In genomic region chr16:30193294-30194261, GRCm38 (mm10) we compare ENCODE assay signal across 8 mouse cellular contexts.
DNase-seq lines count a peak whose midpoint lies in the region; ATAC-seq lines count a peak whose summit lies in the region.

No protein-coding gene starts in this region.

- 53% methylated on average over 8 of the region's 8 CpGs for WGBS in forebrain, embryonic 13.5 days
- WGBS in forebrain, embryonic 12.5 days, result 57% methylated on average over 8 of the region's 8 CpGs
- 46% methylated on average over 8 of the region's 8 CpGs for WGBS in forebrain, embryonic 15.5 days
- 52% methylated on average over 8 of the region's 8 CpGs for WGBS in intestine, embryonic 16.5 days

- H3K4me3 ChIP-seq in forebrain, embryonic 13.5 days, result no peak overlapping the region
- no peak overlapping the region for H3K4me3 ChIP-seq in forebrain, embryonic 12.5 days (replicated peaks)
- H3K4me3 ChIP-seq in forebrain, embryonic 15.5 days, result no peak overlapping the region
- H3K4me3 ChIP-seq in intestine, embryonic 16.5 days (ENCODE audit: low read length), result no peak overlapping the region

- no peak overlapping the region for H3K9ac ChIP-seq in forebrain, embryonic 13.5 days
- H3K9ac ChIP-seq in forebrain, embryonic 12.5 days, result no peak overlapping the region
- H3K9ac ChIP-seq in forebrain, embryonic 15.5 days (replicated peaks), result no peak overlapping the region
- H3K9ac ChIP-seq in intestine, embryonic 16.5 days (ENCODE audit: low read depth, low read length), result no peak overlapping the region; the same call in 1 of the 2 replicates

- H3K27me3 ChIP-seq in forebrain, embryonic 13.5 days, result peaks cover 21% of the 10 kb centered on the region
- peaks cover 71% of the 10 kb centered on the region for H3K27me3 ChIP-seq in forebrain, embryonic 12.5 days
- no peaks in the 10 kb centered on the region for H3K27me3 ChIP-seq in forebrain, embryonic 15.5 days
- no peaks in the 10 kb centered on the region for H3K27me3 ChIP-seq in intestine, embryonic 16.5 days (replicated peaks; ENCODE audit: control insufficient read depth, insufficient read depth, low read length)

- peak; percentile 76 for ATAC-seq in forebrain, embryonic 13.5 days
- ATAC-seq in forebrain, embryonic 12.5 days (ENCODE audit: low FRiP score), result no peak
- ATAC-seq in forebrain, embryonic 15.5 days (replicated peaks), result peak; percentile 70
- peak; percentile 59; the same call in 1 of the 2 replicates for ATAC-seq in intestine, embryonic 16.5 days

- H3K4me1 ChIP-seq in forebrain, embryonic 13.5 days, result peaks cover 17% of the 10 kb centered on the region
- peaks cover 10% of the 10 kb centered on the region for H3K4me1 ChIP-seq in forebrain, embryonic 12.5 days
- H3K4me1 ChIP-seq in forebrain, embryonic 15.5 days, result peaks cover 15% of the 10 kb centered on the region
- peaks cover 27% of the 10 kb centered on the region for H3K4me1 ChIP-seq in intestine, embryonic 16.5 days (ENCODE audit: control insufficient read depth, insufficient read depth, low read length)

- no peaks in the 10 kb centered on the region for H3K9me3 ChIP-seq in forebrain, embryonic 13.5 days (replicated peaks)
- no peaks in the 10 kb centered on the region for H3K9me3 ChIP-seq in forebrain, embryonic 12.5 days
- H3K9me3 ChIP-seq in forebrain, embryonic 15.5 days, result no peaks in the 10 kb centered on the region
- H3K9me3 ChIP-seq in intestine, embryonic 16.5 days (ENCODE audit: control insufficient read depth, low read length), result no peaks in the 10 kb centered on the region

- H3K36me3 ChIP-seq in forebrain, embryonic 13.5 days (ENCODE audit: poor library complexity, severe bottlenecking), result no peaks in the 10 kb centered on the region
- no peaks in the 10 kb centered on the region for H3K36me3 ChIP-seq in forebrain, embryonic 12.5 days (replicated peaks)
- no peaks in the 10 kb centered on the region for H3K36me3 ChIP-seq in forebrain, embryonic 15.5 days
- no peaks in the 10 kb centered on the region for H3K36me3 ChIP-seq in intestine, embryonic 16.5 days (ENCODE audit: control insufficient read depth, insufficient read depth, low read length)

- H3K27ac ChIP-seq in forebrain, embryonic 13.5 days, result no peak overlapping the region
- no peak overlapping the region for H3K27ac ChIP-seq in forebrain, embryonic 12.5 days
- peak overlapping the region; percentile 55; the same call in 1 of the 2 replicates for H3K27ac ChIP-seq in forebrain, embryonic 15.5 days (replicated peaks)
- peak overlapping the region; percentile 59; the same call in 1 of the 2 replicates for H3K27ac ChIP-seq in intestine, embryonic 16.5 days (ENCODE audit: low read length)

- DNase-seq in adrenal gland, adult 8-10 months, result peak; percentile 41
- peak; percentile 72 to 87 for DNase-seq in lung, postnatal 4 days
- DNase-seq in c-Kit-positive CD71-positive TER-119-positive erythroid progenitor cells, embryonic 14.5 days (ENCODE audit: low spot score), result no peak
- no peak for DNase-seq in right cerebral cortex, postnatal 14 days

- H3K4me2 ChIP-seq in forebrain, embryonic 13.5 days, result no peak overlapping the region
- no peak overlapping the region for H3K4me2 ChIP-seq in forebrain, embryonic 12.5 days
- no peak overlapping the region for H3K4me2 ChIP-seq in forebrain, embryonic 15.5 days (replicated peaks)
- no peak overlapping the region for H3K4me2 ChIP-seq in intestine, embryonic 16.5 days (ENCODE audit: low read depth, low read length)

Comparison
In these comparisons a context has a peak if more than half of its experiments do, and no peak if none do; other contexts are left out.
1. H3K27ac ChIP-seq: peak in forebrain, embryonic 15.5 days (single experiment) and intestine, embryonic 16.5 days (single experiment); none in forebrain, embryonic 13.5 days (single experiment) and forebrain, embryonic 12.5 days (single experiment).
2. DNase-seq: peak in adrenal gland, adult 8-10 months (single experiment) and lung, postnatal 4 days (2 of 2); none in c-Kit-positive CD71-positive TER-119-positive erythroid progenitor cells, embryonic 14.5 days (single experiment) and right cerebral cortex, postnatal 14 days (single experiment).